Mouse (Mus musculus): ENCODE measurements around the gene Smurf1. TPM values are rescaled to one million over a fixed set of nuclear protein-coding genes. Genes with fewer than 3 reads are reported as not detected.

Gene Smurf1
- total and polyA plus RNA-seq, 2 experiments from 2014 or later: 21.6 to 55.5 TPM

GRCm38 (mm10) chr5:144946032-144946431, 19.6 kb downstream of the Smurf1 start:
- no peak overlapping the region for H3K27ac ChIP-seq (ENCODE audit: low read depth, low read length)
- no peak for DNase-seq
- no peaks in the 10 kb centered on the region for H3K36me3 ChIP-seq (ENCODE audit: insufficient read depth)
- H3K4me2 ChIP-seq (ENCODE audit: low read depth): no peak overlapping the region
- TF ChIP-seq CTCF (IDR thresholded peaks at IDR 0.05; ENCODE audit: low read depth): no peak
- ATAC-seq: peak; percentile 53; the same call in 1 of the 2 replicates
- H3K9ac ChIP-seq: no peak overlapping the region
- no peak overlapping the region for H3K4me3 ChIP-seq (ENCODE audit: low read depth, low read length)
- H3K27me3 ChIP-seq (ENCODE audit: insufficient read depth, low read length): no peaks in the 10 kb centered on the region
- H3K9me3 ChIP-seq (ENCODE audit: low read length): no peaks in the 10 kb centered on the region
- H3K4me1 ChIP-seq (ENCODE audit: insufficient read depth): peaks cover 12% of the 10 kb centered on the region; the same call in 1 of the 2 replicates
- 30% methylated on average over 4 of the region's 4 CpGs for WGBS

GRCm38 (mm10) chr5:144944932-144945331, 20.7 kb downstream of the Smurf1 start:
- no peak for TF ChIP-seq CTCF (IDR thresholded peaks at IDR 0.05; ENCODE audit: low read depth)
- Histone ChIP-seq H3K9ac (no peak overlapping the region), H3K4me1 (ENCODE audit: insufficient read depth) (peaks cover 14% of the 10 kb centered on the region; the same call in 1 of the 2 replicates), H3K27me3 (ENCODE audit: insufficient read depth, low read length) (no peaks in the 10 kb centered on the region), H3K4me2 (ENCODE audit: low read depth) (no peak overlapping the region), H3K4me3 (ENCODE audit: low read depth, low read length) (no peak overlapping the region), H3K27ac (ENCODE audit: low read depth, low read length) (no peak overlapping the region), H3K36me3 (ENCODE audit: insufficient read depth) (no peaks in the 10 kb centered on the region), H3K9me3 (ENCODE audit: low read length) (no peaks in the 10 kb centered on the region)
- 82% methylated on average over 7 of the region's 7 CpGs for WGBS
- no peak for ATAC-seq
- DNase-seq: no peak

- Histone ChIP-seq H3K4me3 (ENCODE audit: low read depth, low read length) (no peak overlapping the region), H3K27me3 (ENCODE audit: insufficient read depth, low read length) (no peaks in the 10 kb centered on the region), H3K9me3 (ENCODE audit: low read length) (no peaks in the 10 kb centered on the region), H3K36me3 (ENCODE audit: insufficient read depth) (no peaks in the 10 kb centered on the region), H3K27ac (ENCODE audit: low read depth, low read length) (no peak overlapping the region), H3K4me1 (ENCODE audit: insufficient read depth) (peaks cover 14% of the 10 kb centered on the region; the same call in 1 of the 2 replicates), H3K9ac (no peak overlapping the region), H3K4me2 (ENCODE audit: low read depth) (no peak overlapping the region)
- ATAC-seq (no peak), DNase-seq (no peak)
- WGBS: 74% methylated on average over 4 of the region's 4 CpGs
- no peak for TF ChIP-seq CTCF (IDR thresholded peaks at IDR 0.05; ENCODE audit: low read depth)
These were observed 21.3 kb downstream of the Smurf1 start for GRCm38 (mm10) chr5:144944370-144944769.

GRCm38 (mm10) chr5:144943346-144943745, 22.3 kb downstream of the Smurf1 start:
- TF ChIP-seq CTCF (IDR thresholded peaks at IDR 0.05; ENCODE audit: low read depth): no peak
- no peak overlapping the region for H3K9ac ChIP-seq
- H3K27ac ChIP-seq (ENCODE audit: low read depth, low read length): no peak overlapping the region
- no peak for ATAC-seq
- DNase-seq: no peak
- H3K4me2 ChIP-seq (ENCODE audit: low read depth): no peak overlapping the region
- H3K36me3 ChIP-seq (ENCODE audit: insufficient read depth): no peaks in the 10 kb centered on the region
- no peaks in the 10 kb centered on the region for H3K9me3 ChIP-seq (ENCODE audit: low read length)
- no peak overlapping the region for H3K4me3 ChIP-seq (ENCODE audit: low read depth, low read length)
- H3K4me1 ChIP-seq (ENCODE audit: insufficient read depth): peaks cover 14% of the 10 kb centered on the region; the same call in 1 of the 2 replicates
- WGBS: 86% methylated on average over 6 of the region's 6 CpGs
- no peaks in the 10 kb centered on the region for H3K27me3 ChIP-seq (ENCODE audit: insufficient read depth, low read length)

DNA sequence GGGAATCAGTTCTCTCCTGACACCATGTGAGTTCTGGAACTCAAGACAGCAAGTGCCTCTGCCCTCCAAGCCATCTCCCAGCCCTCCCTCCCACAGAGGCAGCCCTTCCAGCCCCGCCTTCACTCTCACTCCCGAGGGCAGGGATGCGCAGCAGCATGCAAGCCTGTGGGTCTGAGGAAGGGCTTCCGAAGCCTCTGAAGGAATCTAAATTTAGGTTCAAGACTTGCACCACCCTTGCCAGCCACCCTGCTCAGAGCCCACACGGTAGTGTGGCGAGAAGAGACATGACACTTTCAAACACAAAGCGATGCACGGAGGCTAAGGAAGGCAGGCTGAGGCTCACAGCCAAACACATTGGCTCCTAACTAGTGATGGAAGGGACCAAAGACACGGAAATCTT, 23.2 kb downstream of the Smurf1 start:
- no peaks in the 10 kb centered on the region for H3K27me3 ChIP-seq (ENCODE audit: insufficient read depth, low read length)
- no peak overlapping the region for H3K9ac ChIP-seq
- no peaks in the 10 kb centered on the region for H3K36me3 ChIP-seq (ENCODE audit: insufficient read depth)
- TF ChIP-seq CTCF (IDR thresholded peaks at IDR 0.05; ENCODE audit: low read depth): no peak
- no peak for DNase-seq
- H3K27ac ChIP-seq (ENCODE audit: low read depth, low read length): no peak overlapping the region
- H3K4me1 ChIP-seq (ENCODE audit: insufficient read depth): peaks cover 14% of the 10 kb centered on the region; the same call in 1 of the 2 replicates
- no peak overlapping the region for H3K4me2 ChIP-seq (ENCODE audit: low read depth)
- 60% methylated on average over 9 of the region's 9 CpGs for WGBS
- no peaks in the 10 kb centered on the region for H3K9me3 ChIP-seq (ENCODE audit: low read length)
- ATAC-seq: peak; percentile 25; the same call in 1 of the 2 replicates
- no peak overlapping the region for H3K4me3 ChIP-seq (ENCODE audit: low read depth, low read length)

DNA sequence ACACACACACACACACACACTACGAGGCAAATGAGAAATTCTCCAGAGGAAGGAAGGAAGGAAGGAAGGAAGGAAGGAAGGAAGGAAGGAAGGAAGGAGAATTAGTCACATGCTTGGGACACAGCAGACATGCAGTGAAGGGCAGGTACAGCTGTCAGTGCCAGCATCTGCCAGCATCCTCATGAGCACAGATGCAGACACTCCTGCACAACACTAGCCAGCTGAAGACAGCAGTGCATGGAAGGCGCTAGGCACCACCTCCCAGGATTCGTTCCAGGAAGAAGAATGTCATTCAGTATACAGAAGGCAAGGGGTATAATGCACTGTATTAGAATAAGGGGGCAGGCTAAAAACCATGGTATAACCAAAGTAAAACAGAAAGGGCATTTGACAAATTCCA, 24.7 kb downstream of the Smurf1 start:
- Histone ChIP-seq H3K27ac (ENCODE audit: low read depth, low read length) (peak overlapping the region; percentile 54), H3K4me1 (ENCODE audit: insufficient read depth) (peaks cover 7% of the 10 kb centered on the region; the same call in 1 of the 2 replicates), H3K9me3 (ENCODE audit: low read length) (no peaks in the 10 kb centered on the region), H3K36me3 (ENCODE audit: insufficient read depth) (no peaks in the 10 kb centered on the region), H3K9ac (no peak overlapping the region), H3K27me3 (ENCODE audit: insufficient read depth, low read length) (no peaks in the 10 kb centered on the region), H3K4me3 (ENCODE audit: low read depth, low read length) (no peak overlapping the region), H3K4me2 (ENCODE audit: low read depth) (no peak overlapping the region)
- DNase-seq: no peak
- no peak for TF ChIP-seq CTCF (IDR thresholded peaks at IDR 0.05; ENCODE audit: low read depth)
- peak; percentile 35; the same call in 1 of the 2 replicates for ATAC-seq
- 50% methylated on average over 3 of the region's 3 CpGs for WGBS

- no peak for TF ChIP-seq CTCF (IDR thresholded peaks at IDR 0.05; ENCODE audit: low read depth)
- H3K27me3 ChIP-seq (ENCODE audit: insufficient read depth, low read length): no peaks in the 10 kb centered on the region
- no peak overlapping the region for H3K4me3 ChIP-seq (ENCODE audit: low read depth, low read length)
- no peak overlapping the region for H3K9ac ChIP-seq
- ATAC-seq (peak; percentile 32; the same call in 1 of the 2 replicates), DNase-seq (no peak)
- 73% methylated on average over 2 of the region's 2 CpGs for WGBS
- no peak overlapping the region for H3K4me2 ChIP-seq (ENCODE audit: low read depth)
- peaks cover 7% of the 10 kb centered on the region; the same call in 1 of the 2 replicates for H3K4me1 ChIP-seq (ENCODE audit: insufficient read depth)
- H3K36me3 ChIP-seq (ENCODE audit: insufficient read depth): no peaks in the 10 kb centered on the region
- peak overlapping the region; percentile 15; the same call in 1 of the 2 replicates for H3K27ac ChIP-seq (ENCODE audit: low read depth, low read length)
- no peaks in the 10 kb centered on the region for H3K9me3 ChIP-seq (ENCODE audit: low read length)
These were observed 28.3 kb downstream of the Smurf1 start for GRCm38 (mm10) chr5:144937304-144937703.

All from forebrain, postnatal 0 days (tissue).